Mouse (Mus musculus) embryo, embryonic 9.5 days (tissue): ENCODE measurements around the gene Gm5478.
"Not testable (repeated sequence)": the region's sequence is repeated elsewhere in the genome, so short reads cannot be mapped to it uniquely, and the experiment has no call there.

Experiments used
- DNase-seq: peaks from one replicate; pipeline ENCODE4 v3.0.0-alpha.2; 2017; ENCODE audit errors: extremely low spot score

The Gm5478 gene

GRCm38 (mm10) chr15:101647280-101647679 lies at the start of gene Gm5478:
TSS of gene Gm5478 (minus strand) at chr15:101647380.
- DNase-seq, result no peak

- DNase-seq, result no peak
These were observed 47.0 kb upstream of the Gm5478 start, which contains the start of gene Krt6a for GRCm38 (mm10) chr15:101694207-101694606. TSS of gene Krt6a (minus strand) at chr15:101694307.

GRCm38 (mm10) chr15:101690460-101690859 lies 43.3 kb upstream of the Gm5478 start:
- DNase-seq, result not testable (repeated sequence)

- no peak for DNase-seq
These were observed 41.0 kb upstream of the Gm5478 start for GRCm38 (mm10) chr15:101688161-101688560.

- DNase-seq, result no peak
These were observed 33.0 kb upstream of the Gm5478 start, which contains the start of gene Krt6b for GRCm38 (mm10) chr15:101680187-101680586. TSS of gene Krt6b (minus strand) at chr15:101680287.

- DNase-seq, result no peak
These were observed 28.8 kb upstream of the Gm5478 start for GRCm38 (mm10) chr15:101675978-101676377.

GRCm38 (mm10) chr15:101652736-101653265 lies 5.6 kb upstream of the Gm5478 start:
- no peak for DNase-seq

GRCm38 (mm10) chr15:101627884-101628283 lies 19.3 kb downstream of the Gm5478 start, which contains the start of gene Gm5414:
TSS of gene Gm5414 (minus strand) at chr15:101628188.
- no peak for DNase-seq

- DNase-seq, result no peak
These were observed 48.1 kb downstream of the Gm5478 start for GRCm38 (mm10) chr15:101599123-101599522.
